Mouse (Mus musculus) left cerebral cortex, postnatal 36 days (tissue): ENCODE results near the gene Gatd1. TPM values are rescaled to one million over a fixed set of nuclear protein-coding genes. Genes with fewer than 3 reads are reported as not detected.
"Not testable (repeated sequence)": the region's sequence is repeated elsewhere in the genome, so short reads cannot be mapped to it uniquely, and the experiment has no call there.

Experiments used
- DNase-seq, 2 experiments: peaks; one replicate each; pipeline ENCODE4 v3.0.0; 2021 to 2022; ENCODE audit warnings: low spot score in 2 of 2, mixed read lengths in 1 of 2
- intact Hi-C: fragments of 180-260 bp; cut with DNase I; formaldehyde crosslinking; loops from one replicate; pipeline ENCODE4 v1.15.1; 2025
- total RNA-seq, 2 experiments: library from RNA; stranded (reverse); gene quantifications; 2 replicates each; pipeline ENCODE4 v1.2.3; 2021

Gatd1 gene
- 10 to 100 TPM; 43.2 to 43.4 TPM for total RNA-seq

DNA sequence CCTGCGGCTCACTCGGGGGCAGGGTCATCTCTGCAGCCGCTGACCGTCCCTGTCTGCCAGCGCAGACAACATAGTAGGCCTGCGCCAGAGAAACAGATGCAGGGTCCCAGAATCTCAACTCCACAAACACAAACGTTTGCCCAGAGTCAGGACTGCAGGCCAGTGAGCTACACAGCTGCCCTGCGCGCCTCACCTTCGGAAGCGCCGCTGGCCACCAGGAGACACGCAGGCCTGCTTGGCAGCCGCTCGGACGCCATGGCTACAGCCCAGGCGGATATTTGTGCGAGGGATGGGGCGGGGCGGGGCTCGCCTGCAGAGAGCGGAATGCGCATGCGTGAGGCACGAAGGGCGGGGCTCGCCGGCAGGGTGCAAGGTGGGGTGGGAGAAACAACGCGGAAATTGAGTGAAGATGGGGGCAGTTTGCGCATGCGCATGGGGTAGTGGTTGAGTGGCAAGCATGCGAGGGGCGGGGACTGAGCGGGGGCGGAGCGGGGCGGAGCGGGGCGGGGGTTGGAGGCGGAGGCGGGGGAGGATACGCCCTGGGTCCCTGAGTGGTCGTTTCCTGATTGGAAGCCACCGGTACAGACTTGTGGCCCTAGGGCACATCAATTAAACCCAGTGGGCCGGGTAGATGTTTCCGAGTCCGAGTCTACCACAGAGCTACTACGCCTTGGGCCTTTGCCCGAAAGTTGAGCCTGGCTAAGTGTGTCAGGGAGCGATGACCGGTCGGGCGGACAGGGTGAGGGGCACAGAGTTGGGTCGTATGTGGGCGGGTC lies at the start of gene Gatd1:
Gatd1 (minus strand) TSS at position 328 of the 776 bp plus-strand sequence.
- DNase-seq: peak; percentile 99
- intact Hi-C loops: loop anchor here (5.0 kb wide), 1 partner anchor 43 kb away; the partner anchor contains the start of gene Pnpla2

DNA sequence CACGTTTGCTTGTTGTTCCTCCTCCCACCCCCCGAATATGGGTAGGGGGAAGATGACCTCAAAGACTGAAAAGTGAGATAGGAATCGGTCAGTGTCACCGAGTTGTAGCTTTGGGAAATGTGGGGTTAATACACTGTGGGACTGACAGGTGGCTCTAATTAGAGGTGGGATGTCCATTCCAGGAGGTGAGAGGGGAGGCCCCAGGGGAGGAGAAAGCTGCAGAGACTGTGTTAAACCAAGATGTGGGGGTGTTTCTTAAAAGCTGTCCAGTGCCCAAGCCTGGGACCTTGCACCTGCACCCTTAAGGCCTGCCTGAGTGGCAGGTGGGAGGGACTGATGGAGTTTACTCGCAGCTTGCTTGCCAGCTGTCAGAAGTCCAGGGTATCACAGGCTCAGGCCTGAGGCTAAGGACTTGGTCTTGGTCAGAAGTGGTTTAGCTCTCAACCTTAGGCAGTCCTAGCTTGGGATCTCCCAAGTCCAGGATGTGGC lies 48.4 kb upstream of the Gatd1 start:
- intact Hi-C loops: no loop called here
- DNase-seq: no peak

DNA sequence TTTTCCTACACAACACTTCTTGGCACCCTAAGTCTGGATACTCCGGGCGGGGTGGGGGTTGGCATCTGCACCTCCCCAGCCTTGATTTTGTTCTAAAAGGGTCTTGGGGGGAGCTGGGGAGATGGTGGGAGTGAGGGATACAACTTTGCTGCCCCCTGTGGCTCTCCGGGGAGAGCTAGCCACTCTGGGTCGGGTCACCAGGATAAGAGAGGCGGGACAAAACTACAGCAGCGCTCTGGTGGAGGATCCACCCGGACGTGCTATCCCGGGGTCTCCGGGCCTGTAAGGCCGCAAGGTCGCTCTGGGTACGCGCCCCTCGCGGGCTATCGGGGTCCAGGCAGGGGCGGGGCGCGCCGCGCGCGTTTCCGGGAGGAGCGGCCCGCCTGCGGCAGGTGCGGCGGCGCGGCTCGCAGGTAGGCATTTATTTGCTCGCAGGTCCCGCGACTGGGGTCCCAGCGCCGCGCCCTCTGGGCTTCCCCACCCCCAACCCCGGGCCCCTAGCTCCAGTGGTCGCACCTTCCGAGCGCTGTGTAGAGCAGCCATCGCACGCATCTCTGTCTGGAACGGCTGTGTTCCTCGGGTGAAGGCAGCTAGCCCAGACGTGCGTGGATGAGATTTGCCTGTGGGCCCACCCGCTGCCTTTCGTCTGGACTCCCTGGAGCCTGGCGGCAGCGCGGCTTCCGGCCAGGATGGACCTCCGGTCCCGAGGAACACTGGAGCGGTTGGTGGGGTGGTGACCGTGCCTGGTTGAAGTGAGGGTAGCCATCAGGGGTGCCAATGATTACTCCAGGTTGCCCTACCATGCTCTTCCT lies 47.8 kb upstream of the Gatd1 start:
- intact Hi-C loops: no loop called here
- DNase-seq: no peak

DNA sequence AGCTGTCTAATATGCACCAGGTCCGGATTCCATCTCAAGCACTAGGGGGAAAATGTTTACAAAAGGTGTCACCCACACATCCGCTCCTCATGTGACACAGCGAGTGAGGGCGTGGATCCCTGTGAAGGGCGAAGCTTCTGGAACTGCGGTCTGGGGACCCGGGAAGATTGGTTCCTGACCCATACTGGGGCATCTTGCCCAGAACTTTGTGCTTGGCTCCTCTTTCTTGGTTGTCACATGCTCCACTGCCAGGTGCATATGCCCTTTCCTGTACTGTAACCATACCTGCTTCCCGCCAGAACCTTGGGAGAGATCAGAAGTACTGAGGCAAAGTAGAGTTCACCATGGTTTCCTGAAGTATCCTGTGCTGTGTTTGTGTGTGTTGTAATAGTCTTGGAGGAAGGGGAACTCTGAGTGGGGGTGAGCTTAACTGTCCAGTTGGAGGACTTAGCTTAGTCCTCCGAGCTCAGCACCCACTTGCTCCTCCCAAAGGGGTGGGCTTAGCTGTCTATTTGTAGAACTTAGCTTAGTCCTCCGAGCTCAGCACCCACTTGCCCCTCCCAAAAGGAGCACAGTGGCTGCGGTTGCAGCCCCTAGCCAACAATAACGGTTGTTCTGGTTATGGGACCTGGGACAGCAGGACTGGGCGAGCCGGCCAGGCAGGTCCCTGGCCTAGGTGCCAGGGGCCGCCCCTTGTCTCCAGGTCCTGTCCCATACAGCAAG lies 46.6 kb upstream of the Gatd1 start, which contains the start of gene Cracr2b:
Cracr2b (plus strand) TSS at position 704 of the 723 bp plus-strand sequence.
- DNase-seq: no peak
- intact Hi-C loops: no loop called here

DNA sequence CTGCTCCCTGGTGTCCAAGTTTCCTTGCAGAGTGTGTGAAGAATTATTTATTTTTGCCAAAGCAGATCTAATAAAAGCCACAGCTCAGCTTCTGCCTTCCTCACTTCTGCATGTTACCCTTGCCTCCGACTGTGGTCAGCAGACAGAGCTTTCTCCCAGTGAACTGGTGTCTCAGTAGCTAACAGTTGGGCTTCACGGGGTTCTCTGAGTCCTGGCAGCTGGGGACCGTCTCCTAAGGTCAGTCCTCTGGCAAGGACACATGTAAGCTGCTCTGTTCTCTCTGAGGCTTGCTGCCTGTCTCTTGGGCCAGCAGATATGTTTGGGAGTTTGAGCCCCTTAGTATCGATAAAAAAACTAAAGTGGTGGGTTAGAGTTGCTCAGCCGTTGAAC lies 46.1 kb upstream of the Gatd1 start:
- intact Hi-C loops: no loop called here
- DNase-seq: no peak

DNA sequence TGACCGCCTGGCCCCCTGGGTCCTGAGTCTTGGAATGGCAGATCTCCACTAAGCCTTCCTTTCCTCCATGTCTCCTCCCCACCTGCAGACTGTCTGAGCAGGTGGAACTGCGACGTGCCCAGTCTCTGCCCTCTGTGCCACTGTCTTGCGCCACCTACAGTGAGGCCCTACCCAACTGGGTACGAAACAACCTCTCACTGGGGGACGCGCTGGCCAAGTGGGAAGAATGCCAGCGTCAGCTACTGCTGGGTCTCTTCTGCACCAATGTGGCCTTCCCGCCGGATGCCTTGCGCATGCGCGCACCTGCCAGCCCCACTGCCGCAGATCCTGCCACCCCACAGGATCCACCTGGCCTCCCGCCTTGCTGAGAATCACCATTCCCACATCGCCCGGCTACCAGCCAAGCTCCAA lies 45.4 kb upstream of the Gatd1 start:
- intact Hi-C loops: loop anchor here (5.0 kb wide), 1 partner anchor 47 kb away; the partner anchor contains the start of gene Gatd1

DNA sequence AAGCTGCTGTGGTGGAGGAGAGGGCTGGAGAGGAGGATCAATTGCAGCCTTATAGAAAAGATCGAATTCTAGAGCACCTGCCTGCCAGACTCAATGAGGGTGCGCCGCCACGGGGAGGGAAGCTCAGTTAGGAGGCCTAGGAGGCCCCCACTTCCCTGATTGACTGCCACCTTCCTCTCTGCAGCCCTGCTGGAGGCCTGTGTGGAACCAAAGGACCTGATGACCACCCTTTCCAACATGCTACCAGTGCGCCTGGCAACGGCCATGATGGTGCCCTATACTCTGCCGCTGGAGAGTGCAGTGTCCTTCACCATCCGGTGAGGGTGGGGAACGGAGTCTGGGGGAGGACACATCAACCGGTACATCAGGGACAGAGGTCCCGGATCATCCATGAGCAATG lies 44.7 kb upstream of the Gatd1 start:
- no peak for DNase-seq
- intact Hi-C loops: loop anchor here (5.0 kb wide), 1 partner anchor 46 kb away; the partner anchor contains the start of gene Gatd1

More for the DNA sequence above, 45.4 kb upstream of the Gatd1 start:
- no peak for DNase-seq

DNA sequence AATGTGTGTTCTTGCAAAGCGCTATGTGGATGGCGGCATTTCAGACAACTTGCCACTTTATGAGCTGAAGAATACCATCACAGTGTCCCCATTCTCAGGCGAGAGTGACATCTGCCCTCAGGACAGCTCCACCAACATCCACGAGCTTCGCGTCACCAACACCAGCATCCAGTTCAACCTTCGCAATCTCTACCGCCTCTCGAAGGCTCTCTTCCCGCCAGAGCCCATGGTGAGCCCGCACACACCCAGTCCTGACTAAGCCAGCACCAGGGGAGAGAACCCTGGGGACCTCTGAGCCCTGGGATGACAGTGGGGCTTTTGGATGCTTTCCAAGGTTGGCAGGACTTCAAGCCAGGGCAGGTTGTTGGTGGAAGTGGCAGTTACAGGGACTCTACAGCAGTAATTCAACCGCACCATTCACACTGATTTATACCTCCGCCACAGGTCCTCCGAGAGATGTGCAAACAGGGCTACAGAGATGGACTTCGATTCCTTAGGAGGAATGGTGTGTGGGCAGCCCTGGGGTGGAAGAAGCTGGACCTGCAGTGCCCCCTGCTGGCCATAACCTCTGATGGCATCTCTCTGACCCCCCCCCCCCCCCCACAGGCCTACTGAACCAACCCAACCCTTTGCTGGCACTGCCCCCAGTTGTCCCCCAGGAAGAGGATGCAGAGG lies 44.2 kb upstream of the Gatd1 start:
- intact Hi-C loops: loop anchor here (5.0 kb wide), 1 partner anchor 46 kb away; the partner anchor contains the start of gene Gatd1
- DNase-seq: peak in 1 of 2 experiments; percentile 12

DNA sequence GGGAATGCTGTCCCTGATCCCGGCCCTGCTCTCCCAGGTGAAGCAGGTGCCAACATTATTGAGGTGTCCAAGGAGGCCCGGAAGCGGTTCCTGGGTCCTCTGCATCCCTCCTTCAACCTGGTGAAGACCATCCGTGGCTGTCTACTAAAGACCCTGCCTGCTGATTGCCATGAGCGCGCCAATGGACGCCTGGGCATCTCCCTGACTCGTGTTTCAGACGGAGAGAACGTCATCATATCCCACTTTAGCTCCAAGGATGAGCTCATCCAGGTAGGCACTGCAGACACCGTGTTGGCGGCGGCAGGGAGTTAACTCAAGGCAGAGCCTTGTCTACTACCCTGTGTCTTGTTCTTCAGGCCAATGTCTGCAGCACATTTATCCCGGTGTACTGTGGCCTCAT lies 43.3 kb upstream of the Gatd1 start:
- intact Hi-C loops: loop anchor here (5.0 kb wide), 1 partner anchor 45 kb away; the partner anchor contains the start of gene Gatd1
- no peak for DNase-seq

DNA sequence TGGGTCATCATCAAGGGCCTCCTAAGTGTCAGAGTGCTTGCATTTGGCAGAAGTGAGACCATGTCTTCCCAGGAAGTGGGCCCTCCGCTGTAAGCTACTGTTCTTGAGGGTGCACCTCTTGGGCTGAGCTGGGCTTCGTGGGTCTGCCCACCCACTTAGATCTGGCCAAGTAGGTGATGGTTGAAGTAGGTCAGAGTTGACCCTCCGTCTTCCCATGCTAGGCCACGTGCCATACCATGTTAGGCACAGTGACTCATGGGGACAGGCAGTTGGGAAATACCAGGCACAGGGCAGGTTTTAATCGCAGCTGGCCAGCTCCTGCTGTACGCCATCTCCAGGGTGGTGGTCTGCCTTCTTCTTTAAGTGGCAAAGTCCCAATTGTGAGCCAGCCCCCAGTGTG lies 42.8 kb upstream of the Gatd1 start:
- intact Hi-C loops: loop anchor here (5.0 kb wide), 1 partner anchor 44 kb away; the partner anchor contains the start of gene Gatd1
- DNase-seq: no peak

DNA sequence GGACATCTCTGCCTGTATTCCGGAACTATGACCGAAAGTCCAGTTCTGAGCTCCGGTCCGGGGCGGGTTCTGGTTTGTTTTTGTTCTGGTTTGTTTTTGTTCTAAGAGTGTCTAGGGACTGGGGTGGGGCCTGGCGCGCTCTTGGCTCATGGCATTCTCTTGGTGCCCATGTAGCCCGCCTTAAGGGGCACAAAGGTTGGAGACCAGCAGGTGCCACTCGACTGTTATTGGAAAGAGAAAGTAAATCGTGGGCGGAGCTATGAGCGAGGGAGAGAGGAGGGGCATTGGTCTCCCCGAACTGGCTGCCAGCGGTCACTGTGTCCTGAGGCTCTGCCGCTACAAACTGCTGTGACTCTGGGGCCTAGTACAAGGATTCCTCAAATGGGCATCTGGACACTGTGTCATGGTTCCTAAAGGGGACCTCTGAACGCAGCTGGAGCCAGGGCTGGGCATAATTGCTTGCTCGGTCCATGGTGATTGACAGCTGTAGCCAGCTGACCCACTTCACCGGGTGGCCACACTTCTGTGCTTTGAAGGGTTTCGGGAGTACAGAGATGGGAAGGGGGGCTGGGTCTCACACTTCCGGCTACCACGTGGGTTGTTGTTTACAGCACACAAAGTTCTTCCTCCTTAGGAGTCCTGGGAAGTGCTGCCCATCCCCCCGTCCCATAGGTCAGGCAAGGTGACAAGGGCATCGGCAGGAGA lies 41.8 kb upstream of the Gatd1 start:
- intact Hi-C loops: loop anchor here (5.0 kb wide), 1 partner anchor 43 kb away; the partner anchor contains the start of gene Gatd1
- peak; percentile 46 to 52 for DNase-seq

DNA sequence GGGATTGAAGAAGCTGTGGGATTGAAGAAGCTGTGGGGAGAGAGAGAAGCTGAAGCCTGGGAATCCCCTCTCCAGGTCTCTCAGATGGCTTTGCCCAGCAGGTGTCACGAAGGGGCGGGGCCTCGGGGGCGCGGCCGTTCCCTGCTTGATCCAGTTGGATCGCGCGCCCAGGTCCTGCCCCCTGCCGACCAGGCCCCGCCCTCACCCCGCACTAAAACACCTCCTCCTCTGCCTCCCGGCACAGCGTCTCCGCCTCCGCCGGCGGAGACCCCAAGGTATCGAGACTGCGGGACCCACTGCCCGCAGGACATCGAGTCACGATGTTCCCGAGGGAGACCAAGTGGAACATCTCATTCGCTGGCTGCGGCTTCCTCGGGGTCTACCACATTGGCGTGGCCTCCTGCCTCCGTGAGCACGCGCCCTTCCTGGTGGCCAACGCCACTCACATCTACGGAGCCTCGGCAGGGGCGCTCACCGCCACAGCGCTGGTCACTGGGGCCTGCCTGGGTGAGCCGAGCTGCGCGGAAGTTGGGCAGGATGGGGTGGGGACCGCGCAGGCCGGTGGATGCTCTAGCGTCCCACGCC lies 41.1 kb upstream of the Gatd1 start, which contains the start of gene Pnpla2:
Pnpla2 (plus strand) TSS at position 232 of the 585 bp plus-strand sequence.
- intact Hi-C loops: loop anchor here (5.0 kb wide), 1 partner anchor 43 kb away; the partner anchor contains the start of gene Gatd1

DNA sequence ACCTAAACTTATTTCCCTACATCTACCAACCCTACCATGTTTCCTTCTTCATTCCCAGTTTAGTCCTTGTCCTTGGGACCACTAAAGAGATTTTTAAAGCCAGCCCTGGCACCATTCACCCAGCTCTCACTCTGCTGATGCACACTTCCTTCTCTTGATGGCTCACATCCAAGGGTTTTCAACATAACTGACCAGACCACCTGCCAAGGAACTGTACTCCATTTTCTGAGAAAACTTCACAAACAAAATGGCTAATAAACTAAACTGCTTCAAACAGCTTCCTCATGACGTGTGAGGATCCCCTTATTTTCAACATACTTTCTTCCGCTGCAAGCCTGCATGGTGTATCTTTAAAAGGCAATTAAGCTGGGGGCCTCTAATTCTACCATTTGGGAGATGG lies 39.7 kb upstream of the Gatd1 start:
- intact Hi-C loops: no loop called here
- DNase-seq: no peak

More for the DNA sequence above, 41.1 kb upstream of the Gatd1 start, which contains the start of gene Pnpla2:
- peak; percentile 90 to 92 for DNase-seq

DNA sequence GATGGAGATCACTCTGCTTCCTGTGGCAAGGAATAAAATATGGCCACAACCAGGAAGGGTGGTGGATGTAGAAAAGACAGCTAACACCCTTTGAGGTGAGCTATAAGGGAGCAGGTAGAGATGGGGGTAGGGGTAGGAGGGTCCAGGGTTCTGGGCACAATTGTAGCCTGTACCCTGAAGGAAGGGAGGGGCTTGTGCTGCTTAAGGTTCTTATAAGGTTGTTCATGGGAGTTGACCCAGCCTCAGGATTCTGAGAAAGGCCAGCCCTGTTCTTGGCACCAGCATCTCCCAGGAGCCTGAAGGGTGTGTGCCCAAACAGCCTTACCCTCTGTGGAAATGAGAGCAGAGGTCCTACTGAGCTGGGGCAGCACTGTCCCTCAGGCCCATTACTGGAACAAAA lies 38.0 kb upstream of the Gatd1 start:
- DNase-seq: no peak
- intact Hi-C loops: no loop called here

DNA sequence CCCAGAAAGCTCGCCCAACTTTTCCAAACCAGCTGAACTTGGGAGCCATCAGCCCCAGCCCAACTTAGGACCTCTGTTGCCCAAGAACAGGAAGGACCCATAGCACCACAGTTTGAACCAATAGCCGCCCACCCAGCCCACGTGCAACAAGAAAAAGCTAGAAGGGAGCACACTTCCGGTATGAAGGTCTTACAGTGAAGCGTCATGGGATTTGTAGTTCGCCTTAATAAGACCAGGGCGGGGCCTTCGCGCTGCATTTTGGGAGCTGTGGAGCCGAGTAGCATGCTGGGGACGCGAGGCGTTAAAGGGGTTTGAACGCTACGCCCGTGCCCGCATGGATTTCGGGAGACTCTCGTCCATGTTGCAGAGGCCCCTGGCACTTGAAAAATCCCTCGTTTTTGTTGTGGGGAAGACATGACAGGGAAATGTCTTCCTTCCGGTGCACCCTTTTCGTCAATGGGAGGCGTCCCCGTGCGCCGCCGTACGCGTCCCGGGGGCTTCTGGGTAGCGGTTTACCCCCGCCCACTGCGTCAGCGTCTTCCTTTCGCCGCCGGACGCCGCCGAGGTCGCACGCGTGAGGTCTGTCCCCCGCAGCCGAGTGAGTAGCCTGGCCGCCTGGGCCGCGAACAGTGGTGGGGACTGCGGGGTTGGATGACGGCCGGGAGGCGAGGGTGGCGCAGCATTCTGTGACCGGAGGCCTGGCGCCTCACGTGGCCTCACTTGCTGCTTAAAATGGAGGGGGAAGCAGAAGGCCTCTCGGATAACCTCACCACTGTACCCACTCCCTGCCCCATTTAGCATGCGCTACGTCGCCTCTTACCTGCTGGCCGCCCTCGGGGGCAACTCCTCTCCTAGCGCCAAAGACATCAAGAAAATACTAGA lies 33.4 kb upstream of the Gatd1 start, which contains the start of gene Rplp2:
Rplp2 (plus strand) TSS at position 261 of the 882 bp plus-strand sequence.
- DNase-seq: peak; percentile 98
- intact Hi-C loops: no loop called here

DNA sequence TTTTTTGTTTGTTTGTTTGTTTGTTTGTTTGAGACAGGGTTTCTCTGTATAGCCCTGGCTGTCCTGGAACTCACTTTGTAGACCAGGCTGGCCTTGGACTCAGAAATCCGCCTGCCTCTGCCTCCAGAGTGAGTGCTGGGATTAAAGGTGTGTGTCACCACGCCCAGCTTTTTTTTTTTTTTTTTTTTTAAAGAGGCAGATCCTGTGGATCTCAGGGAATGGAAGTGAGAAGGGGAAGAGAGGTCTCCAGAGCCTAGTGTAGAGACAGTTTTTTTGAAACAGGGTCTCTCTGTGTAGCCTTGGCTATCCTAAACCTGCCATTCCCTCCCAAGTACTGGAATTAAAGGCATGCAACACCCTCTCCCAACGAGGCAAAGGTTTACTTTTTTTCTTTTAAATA lies 32.4 kb upstream of the Gatd1 start:
- DNase-seq, intact Hi-C loops: not testable (repeated sequence)

DNA sequence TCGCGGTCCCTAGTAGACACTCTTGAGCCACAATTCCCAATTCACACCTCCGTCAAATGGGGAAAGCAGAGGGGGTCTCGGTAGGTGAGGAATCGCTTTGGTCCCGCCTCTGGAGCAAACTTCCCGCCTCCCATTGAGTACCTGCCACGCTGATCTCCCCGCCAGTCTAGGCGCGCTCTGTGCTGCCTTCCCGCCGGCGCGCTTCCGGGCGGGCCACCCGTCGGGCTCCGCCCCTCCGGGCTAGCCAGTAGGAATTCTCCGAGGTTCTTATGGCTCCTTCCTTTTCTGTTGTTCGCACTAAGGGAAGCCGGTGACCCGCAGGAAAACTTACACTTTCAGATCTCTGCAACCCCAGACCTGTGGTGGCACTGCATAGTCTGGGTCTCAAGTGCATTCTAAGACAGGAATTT lies 29.9 kb upstream of the Gatd1 start, which contains the start of gene Pidd1:
Pidd1 (minus strand) TSS at position 198 of the 410 bp plus-strand sequence.
- no peak for DNase-seq
- intact Hi-C loops: no loop called here
